Mouse (Mus musculus) heart, embryonic 15.5 days (tissue): ENCODE measurements at regions not wholly inside any gene's neighbourhood (a gene's known extent, or its start where the extent isn't known, plus 50 kb on each side); places are given as distances from the start of the nearest gene placed in this dataset.

Experiments
- ATAC-seq: fragments of 200-750 bp; cut with Nextera tagmentation; replicated peaks from 2 replicates; pipeline ENCODE4 v1.8.0; 2017; ENCODE audit warnings: low read depth, moderate TSS enrichment; ENCODE audit not compliant: insufficient number of reproducible peaks, insufficient read depth, low FRiP score
- H3K27ac ChIP-seq: fragments of 300-500 bp; sonication (generic); 2 replicates; pipeline ENCODE4 v1.5.1; 2015; ENCODE audit warnings: mild to moderate bottlenecking, inconsistent platforms
- H3K27me3 ChIP-seq: fragments of 300-500 bp; sonication (generic); 2 replicates; pipeline ENCODE4 v1.6.1; 2015; ENCODE audit warnings: inconsistent platforms
- H3K36me3 ChIP-seq: fragments of 300-500 bp; sonication (generic); 2 replicates; pipeline ENCODE4 v1.6.1; 2015; ENCODE audit warnings: mild to moderate bottlenecking, inconsistent platforms
- H3K4me1 ChIP-seq: fragments of 300-500 bp; sonication (generic); replicated peaks from 2 replicates; pipeline ENCODE4 v1.6.1; 2015; ENCODE audit warnings: inconsistent platforms
- H3K4me2 ChIP-seq: fragments of 300-500 bp; sonication (generic); 2 replicates; pipeline ENCODE4 v1.6.1; 2015; ENCODE audit warnings: inconsistent platforms, mild to moderate bottlenecking, moderate library complexity
- H3K4me3 ChIP-seq: fragments of 300-500 bp; sonication (generic); 2 replicates; pipeline ENCODE4 v1.5.1; 2015; ENCODE audit warnings: mild to moderate bottlenecking, inconsistent platforms
- H3K9ac ChIP-seq: fragments of 300-500 bp; sonication (generic); 2 replicates; pipeline ENCODE4 v1.6.1; 2015; ENCODE audit warnings: mild to moderate bottlenecking, inconsistent platforms
- H3K9me3 ChIP-seq: fragments of 300-500 bp; sonication (generic); replicated peaks from 2 replicates; pipeline ENCODE4 v1.6.1; 2016; ENCODE audit warnings: inconsistent platforms
- WGBS: fragments of 180-500 bp; shearing (Covaris S2); methylation state at CpG from one replicate; pipeline ENCODE4 v1.1.7; 2015; ENCODE audit warnings: mixed read lengths; 5-methylcytosine and 5-hydroxymethylcytosine counted together

DNA sequence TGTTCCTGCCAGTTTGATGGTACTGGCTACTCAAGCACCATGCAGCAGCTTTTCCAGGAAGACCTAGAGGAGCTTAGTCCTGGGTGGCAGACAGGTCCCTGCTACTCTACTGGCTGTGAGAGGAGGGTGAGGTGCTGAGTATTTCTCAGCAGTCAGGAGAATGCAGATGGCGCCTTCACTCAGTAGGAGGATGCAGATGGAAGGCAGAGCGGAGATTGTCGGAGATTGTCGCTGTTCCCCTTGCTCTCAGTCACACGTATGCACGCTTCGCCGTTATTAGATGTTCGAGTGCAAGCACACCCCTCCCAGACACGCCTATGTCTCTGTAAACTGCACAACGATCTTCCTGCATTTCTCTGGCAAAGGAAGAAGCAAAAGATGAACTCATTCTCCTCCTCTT, 261.4 kb upstream of the Cnr1 start:
- Histone ChIP-seq H3K9me3 (no peaks in the 10 kb centered on the region), H3K36me3 (no peaks in the 10 kb centered on the region), H3K27me3 (no peaks in the 10 kb centered on the region), H3K4me1 (no peaks in the 10 kb centered on the region), H3K27ac (no peak overlapping the region), H3K9ac (no peak overlapping the region), H3K4me3 (no peak overlapping the region), H3K4me2 (no peak overlapping the region)
- ATAC-seq: no peak
- WGBS: 64% methylated on average over 11 of the region's 11 CpGs

DNA sequence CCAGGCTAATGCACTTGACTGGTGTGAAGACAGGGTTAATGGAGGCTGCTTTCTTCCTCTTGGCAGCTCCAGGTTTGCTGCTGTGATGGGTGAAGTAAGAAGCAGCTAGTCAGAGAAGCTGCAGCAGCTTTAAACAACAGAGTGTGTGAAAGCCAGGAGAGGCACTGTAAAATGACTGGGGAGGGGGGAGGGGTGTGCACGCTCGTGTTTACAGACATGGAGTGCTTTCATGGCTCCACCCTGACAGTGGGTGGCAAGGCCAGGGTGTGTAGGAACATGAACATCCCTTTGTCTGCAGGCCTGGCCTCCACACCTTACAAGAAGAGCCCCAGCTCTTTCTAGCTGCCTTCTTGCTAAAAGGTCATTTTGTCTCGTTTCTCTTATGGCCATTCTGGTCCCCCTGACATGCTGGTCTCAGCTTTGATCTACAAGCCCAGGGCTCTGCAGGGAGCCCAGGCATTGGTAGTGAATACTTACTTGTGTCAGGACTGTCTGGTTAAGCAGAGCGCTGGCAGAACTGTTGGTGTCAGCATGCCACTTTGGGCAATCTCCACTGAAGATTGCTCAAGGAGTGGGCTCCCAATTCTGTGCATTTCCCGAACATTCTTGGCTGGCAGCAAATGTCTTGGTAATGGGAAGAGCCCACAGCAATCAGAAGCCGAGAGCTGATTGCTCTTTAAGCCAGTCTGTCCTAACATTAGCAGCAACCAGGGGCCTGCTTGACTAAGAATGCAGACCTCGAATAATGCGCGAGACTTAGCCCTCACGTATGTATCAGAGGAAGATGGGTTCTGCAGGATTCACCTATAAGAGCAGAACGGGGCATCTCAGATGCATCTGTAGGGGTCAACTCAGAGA, 260.5 kb upstream of the Cnr1 start:
- H3K27me3 ChIP-seq: no peaks in the 10 kb centered on the region
- ATAC-seq: no peak
- no peak overlapping the region for H3K4me2 ChIP-seq
- no peaks in the 10 kb centered on the region for H3K4me1 ChIP-seq
- H3K27ac ChIP-seq: no peak overlapping the region
- 53% methylated on average over 11 of the region's 11 CpGs for WGBS
- H3K4me3 ChIP-seq: no peak overlapping the region
- H3K9me3 ChIP-seq: no peaks in the 10 kb centered on the region
- H3K9ac ChIP-seq: no peak overlapping the region
- H3K36me3 ChIP-seq: no peaks in the 10 kb centered on the region

DNA sequence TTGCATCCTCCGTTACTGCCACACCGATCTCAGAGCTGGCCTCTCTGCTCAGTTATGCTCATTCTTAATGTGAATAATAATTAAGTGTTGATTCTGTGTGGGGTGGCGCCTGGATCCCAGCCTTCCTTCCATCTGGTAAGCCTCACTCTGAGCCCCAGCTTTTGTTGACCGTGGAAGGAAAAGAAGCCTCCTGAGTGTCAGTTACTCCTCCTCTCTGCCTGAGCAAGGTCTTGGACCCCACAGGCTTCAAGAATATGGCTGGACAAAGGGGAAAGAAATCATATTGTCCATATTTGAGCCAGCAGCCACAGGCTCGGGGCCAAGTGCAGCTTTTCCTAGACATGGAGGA, 259.9 kb upstream of the Cnr1 start:
- Histone ChIP-seq H3K36me3 (no peaks in the 10 kb centered on the region), H3K4me2 (no peak overlapping the region), H3K27ac (no peak overlapping the region), H3K27me3 (no peaks in the 10 kb centered on the region), H3K4me1 (no peaks in the 10 kb centered on the region), H3K4me3 (no peak overlapping the region), H3K9me3 (no peaks in the 10 kb centered on the region), H3K9ac (no peak overlapping the region)
- 76% methylated on average over 5 of the region's 5 CpGs for WGBS
- no peak for ATAC-seq

DNA sequence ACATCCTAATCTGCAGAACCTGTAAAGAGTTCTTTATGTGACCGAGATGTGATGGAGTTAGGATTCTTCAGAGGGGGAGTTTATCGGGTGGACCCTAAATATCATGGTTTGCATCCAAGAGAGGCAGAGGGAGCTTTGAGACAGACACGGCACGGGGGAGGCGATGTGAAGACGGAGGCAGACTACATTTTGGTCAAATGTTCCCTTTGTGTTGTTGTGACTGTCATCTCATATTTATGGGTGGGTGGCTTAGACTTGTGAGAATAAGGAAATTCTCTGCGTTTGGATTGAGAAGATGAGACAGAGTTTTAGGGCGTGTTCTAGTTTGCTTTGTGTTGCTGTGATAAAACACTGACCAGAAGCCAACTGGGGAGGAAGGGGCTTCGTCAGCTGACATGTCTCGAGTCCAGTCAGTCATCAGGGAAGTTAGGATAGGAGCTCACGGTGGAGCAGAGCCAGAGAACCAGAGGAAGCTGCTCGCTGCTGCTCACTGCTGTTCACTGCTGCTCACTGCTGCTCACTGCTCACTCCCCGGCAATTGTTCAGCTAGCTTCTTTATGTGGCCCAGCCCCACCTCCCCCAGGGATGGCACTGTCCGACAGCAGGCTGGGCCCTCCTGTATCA, 259.0 kb upstream of the Cnr1 start:
- no peak overlapping the region for H3K27ac ChIP-seq
- no peaks in the 10 kb centered on the region for H3K4me1 ChIP-seq
- H3K4me3 ChIP-seq: no peak overlapping the region
- H3K4me2 ChIP-seq: no peak overlapping the region
- no peak for ATAC-seq
- no peaks in the 10 kb centered on the region for H3K36me3 ChIP-seq
- WGBS: 65% methylated on average over 14 of the region's 14 CpGs
- no peak overlapping the region for H3K9ac ChIP-seq
- H3K9me3 ChIP-seq: no peaks in the 10 kb centered on the region
- no peaks in the 10 kb centered on the region for H3K27me3 ChIP-seq

DNA sequence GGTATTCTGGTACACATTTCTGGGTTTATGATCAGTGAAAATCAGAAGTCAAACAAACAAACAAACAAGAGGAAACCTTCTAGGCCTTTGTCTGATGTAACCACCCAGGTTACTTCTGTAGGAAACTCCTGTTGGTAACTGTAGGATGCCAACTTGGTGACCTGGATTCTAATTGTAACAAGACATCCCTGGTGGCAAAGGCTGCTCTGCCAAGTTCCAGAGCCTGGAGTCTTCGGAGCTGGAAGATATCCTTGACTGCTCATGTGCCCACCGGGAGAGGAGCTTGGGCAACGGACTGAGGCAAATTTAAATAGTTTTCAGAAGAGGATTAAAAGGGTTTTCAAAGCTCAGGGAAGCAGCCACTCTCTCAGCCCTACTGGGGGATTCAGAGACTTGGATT, 256.0 kb upstream of the Cnr1 start:
- Histone ChIP-seq H3K9me3 (no peaks in the 10 kb centered on the region), H3K4me2 (no peak overlapping the region), H3K9ac (no peak overlapping the region), H3K27me3 (no peaks in the 10 kb centered on the region), H3K27ac (no peak overlapping the region), H3K4me3 (no peak overlapping the region), H3K36me3 (no peaks in the 10 kb centered on the region), H3K4me1 (no peaks in the 10 kb centered on the region)
- no peak for ATAC-seq
- WGBS: 63% methylated on average over 3 of the region's 3 CpGs

DNA sequence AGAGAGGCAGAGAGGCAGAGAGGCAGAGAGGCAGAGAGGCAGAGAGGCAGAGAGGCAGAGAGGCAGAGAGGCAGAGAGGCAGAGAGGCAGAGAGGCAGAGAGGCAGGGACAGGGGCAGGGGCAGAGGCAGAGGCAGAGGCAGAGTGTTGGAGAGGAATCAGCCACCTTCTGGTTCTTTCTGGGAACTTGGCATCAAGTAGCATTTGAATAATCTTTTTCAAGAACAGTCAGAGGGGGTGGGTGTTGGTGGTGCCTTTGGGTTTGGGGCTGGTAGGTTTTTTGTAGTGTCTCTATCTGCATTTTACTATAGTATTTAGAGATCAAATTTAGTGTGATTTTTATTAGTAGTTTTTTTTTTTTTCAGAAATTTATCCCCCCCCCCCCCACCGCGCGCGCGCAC, 249.3 kb upstream of the Cnr1 start:
- WGBS: no CpG with 5 or more reads among the region's 5 CpGs
- no peaks in the 10 kb centered on the region for H3K4me1 ChIP-seq
- H3K4me2 ChIP-seq: no peak overlapping the region
- H3K4me3 ChIP-seq: no peak overlapping the region
- H3K27me3 ChIP-seq: no peaks in the 10 kb centered on the region
- H3K9ac ChIP-seq: no peak overlapping the region
- no peaks in the 10 kb centered on the region for H3K9me3 ChIP-seq
- ATAC-seq: no peak
- no peaks in the 10 kb centered on the region for H3K36me3 ChIP-seq
- no peak overlapping the region for H3K27ac ChIP-seq

DNA sequence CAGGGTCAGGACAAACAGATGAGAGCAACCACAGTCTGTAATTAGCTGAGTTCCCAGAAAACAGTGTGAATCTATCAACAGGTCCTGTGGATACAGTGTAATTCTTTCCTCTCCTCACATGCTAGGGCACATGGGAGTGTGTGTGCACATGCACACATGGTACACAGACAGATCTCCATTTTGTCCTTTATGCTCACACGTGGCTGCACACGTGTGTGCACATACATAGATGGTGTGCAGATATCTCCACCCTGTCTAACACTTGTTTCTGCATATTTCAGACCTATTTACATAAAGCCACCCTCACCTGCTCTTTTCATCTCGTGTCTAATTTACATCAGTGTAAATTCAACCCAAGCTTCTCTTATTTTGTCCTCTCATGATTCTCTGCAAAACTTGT, 245.0 kb upstream of the Cnr1 start:
- no peaks in the 10 kb centered on the region for H3K9me3 ChIP-seq
- H3K36me3 ChIP-seq: no peaks in the 10 kb centered on the region
- ATAC-seq: no peak
- WGBS: 70% methylated on average over 3 of the region's 3 CpGs
- no peaks in the 10 kb centered on the region for H3K4me1 ChIP-seq
- H3K27me3 ChIP-seq: no peaks in the 10 kb centered on the region
- H3K27ac ChIP-seq: no peak overlapping the region
- no peak overlapping the region for H3K4me2 ChIP-seq
- H3K9ac ChIP-seq: no peak overlapping the region
- H3K4me3 ChIP-seq: no peak overlapping the region

DNA sequence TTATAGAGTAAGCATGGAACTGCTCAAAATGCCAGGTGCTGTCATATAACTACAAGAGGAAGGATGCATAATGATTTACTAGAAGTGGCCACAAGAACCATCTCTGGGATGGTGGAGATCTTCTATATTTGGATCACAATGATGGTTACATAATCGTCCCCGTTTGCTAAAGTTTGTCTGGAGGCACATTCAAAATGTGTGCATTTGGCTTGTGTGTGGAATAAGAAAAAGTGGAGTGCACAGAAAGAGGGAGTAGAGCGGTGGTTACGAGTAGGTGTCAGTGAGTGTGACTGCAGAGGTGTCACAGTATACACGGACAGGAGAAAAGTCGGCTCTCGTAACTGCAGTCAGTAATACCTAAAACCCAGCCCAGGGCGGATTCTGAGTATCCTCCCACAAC, 238.3 kb upstream of the Cnr1 start:
- Histone ChIP-seq H3K4me1 (no peaks in the 10 kb centered on the region), H3K27me3 (no peaks in the 10 kb centered on the region), H3K4me3 (no peak overlapping the region), H3K4me2 (no peak overlapping the region), H3K27ac (no peak overlapping the region), H3K9ac (no peak overlapping the region), H3K9me3 (no peaks in the 10 kb centered on the region), H3K36me3 (no peaks in the 10 kb centered on the region)
- ATAC-seq: no peak
- 73% methylated on average over 8 of the region's 8 CpGs for WGBS

DNA sequence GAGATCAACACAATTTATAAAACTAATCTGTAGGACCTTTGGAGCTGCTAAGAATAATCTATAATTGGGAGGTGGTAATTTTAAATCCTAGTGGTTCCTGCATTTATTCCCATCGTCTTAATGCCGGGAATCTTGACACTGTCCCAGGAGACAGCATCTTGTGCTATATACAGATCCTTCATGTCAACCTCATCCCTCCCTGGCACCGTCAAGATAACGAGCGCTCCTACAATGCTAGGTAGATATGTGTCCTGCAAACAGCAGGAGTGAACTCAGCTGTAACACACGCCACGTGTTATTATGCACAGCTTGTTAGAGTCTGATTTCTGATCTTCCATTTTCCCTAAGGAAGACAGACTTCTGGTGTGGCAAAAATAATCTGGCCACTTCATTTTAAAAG, 237.0 kb upstream of the Cnr1 start:
- H3K4me1 ChIP-seq: no peaks in the 10 kb centered on the region
- H3K27me3 ChIP-seq: no peaks in the 10 kb centered on the region
- H3K4me2 ChIP-seq: no peak overlapping the region
- no peak overlapping the region for H3K9ac ChIP-seq
- H3K27ac ChIP-seq: no peak overlapping the region
- WGBS: 58% methylated on average over 7 of the region's 7 CpGs
- H3K9me3 ChIP-seq: no peaks in the 10 kb centered on the region
- H3K36me3 ChIP-seq: no peaks in the 10 kb centered on the region
- no peak overlapping the region for H3K4me3 ChIP-seq
- ATAC-seq: no peak

DNA sequence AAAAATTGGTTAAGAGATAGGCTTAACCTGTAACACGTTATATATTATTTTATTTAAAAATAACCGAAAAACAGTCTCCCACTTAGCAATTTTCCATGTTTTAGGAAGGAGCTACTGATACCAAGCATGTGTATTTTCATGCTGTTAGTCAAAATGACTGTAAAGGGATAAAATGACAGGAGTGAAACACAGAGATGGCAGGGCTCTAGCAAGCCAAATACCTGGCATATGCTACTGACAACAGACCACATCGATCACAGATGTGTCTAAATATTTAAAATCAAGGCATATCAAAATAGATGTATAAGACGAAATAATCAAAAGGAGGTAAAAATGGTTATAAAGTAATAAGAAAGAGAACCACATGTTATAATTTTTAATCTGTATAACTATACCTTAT, 231.0 kb upstream of the Cnr1 start:
- Histone ChIP-seq H3K9me3 (no peaks in the 10 kb centered on the region), H3K27ac (no peak overlapping the region), H3K4me3 (no peak overlapping the region), H3K4me2 (no peak overlapping the region), H3K4me1 (no peaks in the 10 kb centered on the region), H3K27me3 (no peaks in the 10 kb centered on the region), H3K9ac (no peak overlapping the region), H3K36me3 (no peaks in the 10 kb centered on the region)
- ATAC-seq: no peak
- 72% methylated on average over 4 of the region's 4 CpGs for WGBS

DNA sequence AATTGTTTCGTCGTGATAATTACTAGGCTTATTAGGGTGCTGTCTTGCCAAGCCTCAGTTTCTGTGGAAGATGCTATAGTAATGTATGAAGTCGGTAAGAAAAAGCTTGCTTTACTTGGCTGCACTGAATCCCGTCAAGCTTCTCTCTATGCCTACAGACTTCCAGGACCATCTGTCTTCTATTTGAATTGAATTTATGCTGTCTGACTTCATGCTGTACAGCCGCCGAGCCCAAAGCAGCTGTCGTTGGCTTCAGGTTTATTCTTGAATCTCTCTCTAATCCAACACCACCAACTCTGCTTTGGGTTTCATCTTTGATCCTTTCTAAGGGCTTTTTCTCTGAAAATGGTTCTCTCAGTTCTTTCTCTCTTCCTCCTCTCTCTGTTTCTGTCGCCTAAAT, 227.4 kb upstream of the Cnr1 start:
- no peak overlapping the region for H3K27ac ChIP-seq
- no peaks in the 10 kb centered on the region for H3K9me3 ChIP-seq
- no peak overlapping the region for H3K4me2 ChIP-seq
- WGBS: 80% methylated on average over 8 of the region's 8 CpGs
- no peak for ATAC-seq
- no peaks in the 10 kb centered on the region for H3K4me1 ChIP-seq
- no peak overlapping the region for H3K9ac ChIP-seq
- no peaks in the 10 kb centered on the region for H3K27me3 ChIP-seq
- no peaks in the 10 kb centered on the region for H3K36me3 ChIP-seq
- H3K4me3 ChIP-seq: no peak overlapping the region

DNA sequence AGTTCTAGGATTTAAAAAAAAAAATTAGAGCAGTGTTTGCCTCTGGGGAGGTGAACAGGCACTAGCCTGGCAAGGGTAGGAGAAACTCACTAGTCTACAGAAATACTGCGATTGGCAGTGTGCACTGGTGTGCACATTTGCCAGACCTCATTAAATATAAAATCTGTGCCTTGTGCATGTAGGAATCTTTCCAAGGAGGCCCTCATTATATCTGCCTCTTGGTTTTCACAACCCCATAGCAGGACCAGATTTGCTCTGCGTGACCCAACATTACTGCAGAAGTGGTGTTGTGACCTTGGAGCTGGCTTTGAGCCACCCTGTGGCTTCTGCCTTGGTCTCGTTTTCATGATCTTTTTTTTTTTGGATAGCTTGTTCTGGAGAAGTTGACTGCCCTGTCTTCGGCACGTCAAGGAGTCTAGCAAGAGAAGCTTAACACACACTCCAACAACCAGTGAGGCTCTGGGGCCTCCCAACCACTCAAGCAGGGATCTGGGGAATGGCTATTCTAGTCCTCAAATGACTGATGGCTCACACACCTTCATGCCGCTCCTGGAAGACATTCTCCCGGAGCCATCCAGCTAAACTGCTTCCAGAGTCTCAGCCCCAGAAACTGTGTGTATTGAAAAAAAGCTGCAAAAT, 222.2 kb upstream of the Cnr1 start:
- no peaks in the 10 kb centered on the region for H3K27me3 ChIP-seq
- H3K4me2 ChIP-seq: no peak overlapping the region
- no peaks in the 10 kb centered on the region for H3K9me3 ChIP-seq
- H3K27ac ChIP-seq: no peak overlapping the region
- H3K36me3 ChIP-seq: no peaks in the 10 kb centered on the region
- no peak overlapping the region for H3K9ac ChIP-seq
- no peak overlapping the region for H3K4me3 ChIP-seq
- ATAC-seq: no peak
- WGBS: 68% methylated on average over 7 of the region's 7 CpGs
- H3K4me1 ChIP-seq: no peaks in the 10 kb centered on the region
